Mouse (Mus musculus): Measurements from ENCODE around the gene P2rx3. TPM values are rescaled to one million over a fixed set of nuclear protein-coding genes. Genes with fewer than 3 reads are reported as not detected.
A peak's percentile ranks its signal among the peaks of the same experiment; 100 is the strongest.

The P2rx3 gene
- total and polyA plus RNA-seq, 3 experiments: 2.2 to 7.1 (median 3.7) TPM

- Histone ChIP-seq H3K9me3 (replicated peaks; ENCODE audit: low read length) (no peaks in the 10 kb centered on the region), H3K4me3 (replicated peaks in 1 of 3; ENCODE audit: low read depth in 2 of 3, low read length in 2 of 3, poor library complexity in 1 of 3) (peak overlapping the region; percentile 71 to 93 (median 77)), H3K9ac (ENCODE audit: insufficient read depth, low read depth) (peak overlapping the region; percentile 81), H3K4me1 (ENCODE audit: control insufficient read depth in 1 of 2, insufficient read depth in 2 of 2) (peaks cover 9 to 64% of the 10 kb centered on the region in 2 experiments), H3K27ac (ENCODE audit: insufficient read depth, low read depth) (no peak overlapping the region), H3K4me2 (ENCODE audit: insufficient read depth, low read depth, poor library complexity, severe bottlenecking) (peak overlapping the region; percentile 85), H3K79me2 (replicated peaks; ENCODE audit: control insufficient read depth, extremely low read depth, insufficient read depth, poor library complexity, severe bottlenecking) (peaks cover 32% of the 10 kb centered on the region), H3K36me3 (replicated peaks in 1 of 2; ENCODE audit: control insufficient read depth in 1 of 2, insufficient read depth in 1 of 2, low read length in 1 of 2) (peaks cover 38 to 47% of the 10 kb centered on the region in 2 experiments), H3K27me3 (replicated peaks) (no peaks in the 10 kb centered on the region)
- dilution Hi-C loops (cut with MboI; ENCODE audit: extremely low pct_ligation_motif_present, extremely low pct_unique_long_range_greater_than_20kb, low sequenced_read_pairs): no loop called here
- no peak for TF ChIP-seq MAFK (IDR thresholded peaks at IDR 0.05; ENCODE audit: insufficient replicate concordance, low read length)
- in situ Hi-C loops (cut with MboI; ENCODE audit: low pct_ligation_motif_present, low pct_unique_long_range_greater_than_20kb, low sequenced_read_pairs): no loop called here
- no peak for DNase-seq (ENCODE audit: extremely low read depth)
Measured at GRCm38 (mm10) chr2:85038336-85038735, 1.1 kb upstream of the P2rx3 start.

- dilution Hi-C loops (cut with MboI; ENCODE audit: extremely low pct_ligation_motif_present, extremely low pct_unique_long_range_greater_than_20kb, low sequenced_read_pairs): no loop called here
Measured at GRCm38 (mm10) chr2:85036507-85037046, 685 bp downstream of the P2rx3 start.

GRCm38 (mm10) chr2:85034169-85034568 lies 3.1 kb downstream of the P2rx3 start:
- H3K36me3 ChIP-seq (replicated peaks in 1 of 2; ENCODE audit: control insufficient read depth in 1 of 2, insufficient read depth in 1 of 2, low read length in 1 of 2): peaks cover 0 to 10% of the 10 kb centered on the region in 2 experiments
- H3K27me3 ChIP-seq (replicated peaks): no peaks in the 10 kb centered on the region
- dilution Hi-C loops (cut with MboI; ENCODE audit: extremely low pct_ligation_motif_present, extremely low pct_unique_long_range_greater_than_20kb, low sequenced_read_pairs) (no loop called here), in situ Hi-C loops (cut with MboI; ENCODE audit: low pct_ligation_motif_present, low pct_unique_long_range_greater_than_20kb, low sequenced_read_pairs) (no loop called here)
- peak overlapping the region in 2 of 3 experiments; percentile 5 to 29 for H3K4me3 ChIP-seq (replicated peaks in 1 of 3; ENCODE audit: low read depth in 2 of 3, low read length in 2 of 3, poor library complexity in 1 of 3)
- peak overlapping the region; percentile 48 for H3K4me2 ChIP-seq (ENCODE audit: insufficient read depth, low read depth, poor library complexity, severe bottlenecking)
- H3K79me2 ChIP-seq (replicated peaks; ENCODE audit: control insufficient read depth, extremely low read depth, insufficient read depth, poor library complexity, severe bottlenecking): peaks cover 21% of the 10 kb centered on the region
- TF ChIP-seq USF1 (IDR thresholded peaks at IDR 0.05; ENCODE audit: low read depth, low read length) (no peak), IRF4 (IDR thresholded peaks at IDR 0.05; ENCODE audit: low read depth, low read length) (0 out of 2 replicates have a peak, but pooled peaks have one; percentile 6), BHLHE40 (IDR thresholded peaks at IDR 0.05; ENCODE audit: low read depth, low read length) (peak; percentile 54), ETS1 (conservative IDR thresholded peaks at IDR 0.05; ENCODE audit: low read depth, low read length) (0 out of 2 replicates have a peak, but pooled peaks have one; percentile 17), TCF12 (IDR thresholded peaks at IDR 0.05; ENCODE audit: low read depth, low read length) (no peak)
- peak overlapping the region; percentile 21 for H3K9ac ChIP-seq (ENCODE audit: insufficient read depth, low read depth)
- DNase-seq (ENCODE audit: extremely low read depth): no peak
- H3K27ac ChIP-seq (ENCODE audit: insufficient read depth, low read depth): no peak overlapping the region
- H3K9me3 ChIP-seq (replicated peaks; ENCODE audit: low read length): no peaks in the 10 kb centered on the region
- H3K4me1 ChIP-seq (ENCODE audit: control insufficient read depth in 1 of 2, insufficient read depth in 2 of 2): peaks cover 12 to 48% of the 10 kb centered on the region in 2 experiments

More at GRCm38 (mm10) chr2:85036507-85037046, 685 bp downstream of the P2rx3 start:
- Histone ChIP-seq H3K27ac (ENCODE audit: insufficient read depth, low read depth) (no peak overlapping the region), H3K4me3 (replicated peaks in 1 of 3; ENCODE audit: low read depth in 2 of 3, low read length in 2 of 3, poor library complexity in 1 of 3) (peak overlapping the region; percentile 77 to 93 (median 89)), H3K79me2 (replicated peaks; ENCODE audit: control insufficient read depth, extremely low read depth, insufficient read depth, poor library complexity, severe bottlenecking) (peaks cover 32% of the 10 kb centered on the region), H3K4me1 (ENCODE audit: control insufficient read depth in 1 of 2, insufficient read depth in 2 of 2) (peaks cover 12 to 61% of the 10 kb centered on the region in 2 experiments), H3K9ac (ENCODE audit: insufficient read depth, low read depth) (peak overlapping the region; percentile 81), H3K36me3 (replicated peaks in 1 of 2; ENCODE audit: control insufficient read depth in 1 of 2, insufficient read depth in 1 of 2, low read length in 1 of 2) (peaks cover 24 to 34% of the 10 kb centered on the region in 2 experiments), H3K4me2 (ENCODE audit: insufficient read depth, low read depth, poor library complexity, severe bottlenecking) (peak overlapping the region; percentile 90), H3K27me3 (replicated peaks) (no peaks in the 10 kb centered on the region), H3K9me3 (replicated peaks; ENCODE audit: low read length) (no peaks in the 10 kb centered on the region)
- no peak for DNase-seq (ENCODE audit: extremely low read depth)
- in situ Hi-C loops (cut with MboI; ENCODE audit: low pct_ligation_motif_present, low pct_unique_long_range_greater_than_20kb, low sequenced_read_pairs): no loop called here
- TF ChIP-seq JUND (conservative IDR thresholded peaks at IDR 0.05; ENCODE audit: low read depth, low read length): no peak
- TF ChIP-seq BHLHE40 (IDR thresholded peaks at IDR 0.05; ENCODE audit: low read depth, low read length): no peak
- no peak for TF ChIP-seq USF2 (conservative IDR thresholded peaks at IDR 0.05; ENCODE audit: low read depth, low read length)
- no peak for TF ChIP-seq EP300 (IDR thresholded peaks at IDR 0.05; ENCODE audit: low read length)
- no peak for TF ChIP-seq POLR2A (IDR thresholded peaks at IDR 0.05; ENCODE audit: low read depth, low read length)
- TF ChIP-seq MYC (IDR thresholded peaks at IDR 0.05; ENCODE audit: low read depth, low read length): no peak
- TF ChIP-seq E2F4 (IDR thresholded peaks at IDR 0.05; ENCODE audit: insufficient replicate concordance, low read depth, low read length): no peak
- no peak for TF ChIP-seq ZC3H11A (IDR thresholded peaks at IDR 0.05; ENCODE audit: low read depth, low read length)
- TF ChIP-seq RAD21 (IDR thresholded peaks at IDR 0.05; ENCODE audit: low read depth, low read length): no peak
- TF ChIP-seq POLR2AphosphoS2 (IDR thresholded peaks at IDR 0.05; ENCODE audit: low read depth, low read length): no peak
